Mouse (Mus musculus) embryonic fibroblast, embryonic 13.5 days (primary cell): Measurements from ENCODE around the gene Olfr780.
"Not testable (repeated sequence)": the region's sequence is repeated elsewhere in the genome, so short reads cannot be mapped to it uniquely, and the experiment has no call there.

Source experiments
- CTCF ChIP-seq: IDR thresholded peaks from 2 replicates; pipeline ENCODE4 v1.5.1; 2011; ENCODE audit warnings: mild to moderate bottlenecking, control low read depth, low read length, moderate library complexity, borderline replicate concordance; ENCODE audit not compliant: insufficient read depth
- POLR2A ChIP-seq: IDR thresholded peaks from 2 replicates; pipeline ENCODE4 v1.6.1; 2011; ENCODE audit warnings: low read depth, mild to moderate bottlenecking, control low read depth, low read length, moderate library complexity

GRCm38 (mm10) chr10:129356496-129356895, 38.6 kb downstream of the Olfr780 start:
- not testable (repeated sequence) for TF ChIP-seq POLR2A, CTCF
